Mouse (Mus musculus) T-cell, adult 2 months (primary cell): ENCODE measurements around the gene Fnbp1.

Experiments used
- DNase-seq: peaks from one replicate; pipeline ENCODE4 v3.0.0; 2022; ENCODE audit warnings: low spot score

Gene Fnbp1

GRCm38 (mm10) chr2:31024618-31025370, 117.0 kb downstream of the Fnbp1 start:
- DNase-seq = peak; percentile 61

GRCm38 (mm10) chr2:31023940-31024339, 117.9 kb downstream of the Fnbp1 start:
- no peak for DNase-seq

GRCm38 (mm10) chr2:31020202-31020601, 121.6 kb downstream of the Fnbp1 start:
- no peak for DNase-seq

- no peak for DNase-seq
Measured at GRCm38 (mm10) chr2:31019011-31019410, 122.8 kb downstream of the Fnbp1 start.

- no peak for DNase-seq
Measured at GRCm38 (mm10) chr2:31018519-31018918, 123.3 kb downstream of the Fnbp1 start.

- no peak for DNase-seq
Measured at GRCm38 (mm10) chr2:31017625-31018317, 124.0 kb downstream of the Fnbp1 start.

GRCm38 (mm10) chr2:31013371-31014120, 128.3 kb downstream of the Fnbp1 start:
- no peak for DNase-seq

- DNase-seq = no peak
Measured at GRCm38 (mm10) chr2:31007208-31007607, 134.6 kb downstream of the Fnbp1 start.

GRCm38 (mm10) chr2:31006434-31006833, 135.4 kb downstream of the Fnbp1 start:
- DNase-seq = peak; percentile 33

- DNase-seq = no peak
Measured at GRCm38 (mm10) chr2:31005453-31005852, 136.4 kb downstream of the Fnbp1 start.

- DNase-seq = no peak
Measured at GRCm38 (mm10) chr2:31002857-31003256, 139.0 kb downstream of the Fnbp1 start.

- no peak for DNase-seq
Measured at GRCm38 (mm10) chr2:30998443-30999260, 143.2 kb downstream of the Fnbp1 start.

- peak; percentile 27 for DNase-seq
Measured at GRCm38 (mm10) chr2:30995432-30995996, 146.3 kb downstream of the Fnbp1 start.

GRCm38 (mm10) chr2:30994853-30995252, 147.0 kb downstream of the Fnbp1 start:
- no peak for DNase-seq

- DNase-seq = no peak
Measured at GRCm38 (mm10) chr2:30990221-30990620, 151.6 kb downstream of the Fnbp1 start.

GRCm38 (mm10) chr2:30985111-30986020, 156.4 kb downstream of the Fnbp1 start:
- peak; percentile 31 for DNase-seq

- no peak for DNase-seq
Measured at GRCm38 (mm10) chr2:30983024-30983423, 158.8 kb downstream of the Fnbp1 start.

GRCm38 (mm10) chr2:30981790-30982513, 159.9 kb downstream of the Fnbp1 start, which contains the start of the genes BC005624 and Usp20:
BC005624 (minus strand) TSS chr2:30982201.
Usp20 (plus strand) TSS chr2:30982279.
- peak; percentile 100 for DNase-seq
